Mouse (Mus musculus) spleen, adult 2 months (tissue): ENCODE results near the gene Acot12. TPM values are rescaled to one million over a fixed set of nuclear protein-coding genes. Genes with fewer than 3 reads are reported as not detected.

Source experiments
- DNase-seq, 2 experiments: peaks; one replicate each; pipeline versions ENCODE4 v3.0.0 to v3.0.0-alpha.2; 2012 to 2021; ENCODE audit warnings: low spot score in 2 of 2, low read depth in 1 of 2
- H3K27ac ChIP-seq: fragments of 200-500 bp; 2 replicates; pipeline ENCODE4 v1.5.1; 2012; ENCODE audit warnings: low read length, inconsistent platforms; ENCODE audit not compliant: insufficient read depth
- H3K27me3 ChIP-seq: fragments of 200-500 bp; 2 replicates; pipeline ENCODE4 v1.6.1; 2012; ENCODE audit warnings: mild to moderate bottlenecking, moderate library complexity, low read length, inconsistent platforms; ENCODE audit not compliant: control insufficient read depth, insufficient read depth
- H3K36me3 ChIP-seq: fragments of 200-500 bp; 2 replicates; pipeline ENCODE4 v1.6.1; 2012; ENCODE audit warnings: mild to moderate bottlenecking, low read length, inconsistent platforms; ENCODE audit not compliant: control insufficient read depth, insufficient read depth
- H3K4me1 ChIP-seq: fragments of 200-500 bp; 2 replicates; pipeline ENCODE4 v1.6.1; 2011; ENCODE audit warnings: inconsistent platforms; ENCODE audit not compliant: control insufficient read depth, insufficient read depth, insufficient read length
- H3K4me3 ChIP-seq: fragments of 200-500 bp; 2 replicates; pipeline ENCODE4 v1.5.1; 2011; ENCODE audit warnings: mild to moderate bottlenecking, inconsistent platforms; ENCODE audit not compliant: insufficient read depth, insufficient read length; ENCODE audit errors: extremely low read depth
- CTCF ChIP-seq: fragments of 200-500 bp; IDR thresholded peaks from 2 replicates; pipeline ENCODE4 v1.5.1; 2011; ENCODE audit warnings: mild to moderate bottlenecking, inconsistent platforms; ENCODE audit not compliant: insufficient read depth, insufficient read length, insufficient replicate concordance; ENCODE audit errors: extremely low read depth
- POLR2A ChIP-seq: fragments of 200-500 bp; IDR thresholded peaks from 2 replicates; pipeline ENCODE4 v1.6.1; 2011; ENCODE audit warnings: low read depth, low read length, inconsistent platforms
- WGBS: fragments of 180-500 bp; shearing (Covaris S2); methylation state at CpG from one replicate; pipeline ENCODE4 v1.1.7; 2018; 5-methylcytosine and 5-hydroxymethylcytosine counted together
- polyA plus RNA-seq: library from polyadenylated mRNA; depleted of rRNA; stranded (reverse); fragments of >200 nt; gene quantifications from 2 replicates; pipeline ENCODE4 v1.2.3, GENCODE M21; 2012

The Acot12 gene
- polyA plus RNA-seq, 1 experiment, result not detected

DNA sequence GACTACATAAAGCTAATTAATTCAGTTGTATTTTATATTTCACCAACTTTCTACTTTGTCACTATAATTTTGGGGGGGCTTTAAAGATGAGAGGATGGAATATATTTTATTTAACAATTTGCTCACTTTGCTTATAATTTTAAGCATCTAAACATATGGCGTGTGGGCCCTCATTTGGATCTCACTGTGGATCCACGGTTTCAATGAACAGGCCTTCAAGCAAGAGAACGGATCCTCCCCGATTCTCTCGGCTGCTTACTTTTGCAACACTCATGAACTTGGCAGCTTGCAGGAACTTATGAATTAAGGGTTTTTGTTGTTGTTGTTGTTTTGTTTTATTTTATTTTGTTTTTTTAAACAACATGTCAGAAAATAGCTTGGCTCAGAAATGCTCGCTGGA is 21.8 kb upstream of the Acot12 start:
- Histone ChIP-seq H3K4me1 (no peaks in the 10 kb centered on the region), H3K27ac (no peak overlapping the region), H3K27me3 (no peaks in the 10 kb centered on the region), H3K36me3 (no peaks in the 10 kb centered on the region), H3K4me3 (no peak overlapping the region)
- no peak for DNase-seq
- TF ChIP-seq POLR2A (no peak), CTCF (no peak)
- WGBS, result 93% methylated on average over 6 of the region's 6 CpGs

DNA sequence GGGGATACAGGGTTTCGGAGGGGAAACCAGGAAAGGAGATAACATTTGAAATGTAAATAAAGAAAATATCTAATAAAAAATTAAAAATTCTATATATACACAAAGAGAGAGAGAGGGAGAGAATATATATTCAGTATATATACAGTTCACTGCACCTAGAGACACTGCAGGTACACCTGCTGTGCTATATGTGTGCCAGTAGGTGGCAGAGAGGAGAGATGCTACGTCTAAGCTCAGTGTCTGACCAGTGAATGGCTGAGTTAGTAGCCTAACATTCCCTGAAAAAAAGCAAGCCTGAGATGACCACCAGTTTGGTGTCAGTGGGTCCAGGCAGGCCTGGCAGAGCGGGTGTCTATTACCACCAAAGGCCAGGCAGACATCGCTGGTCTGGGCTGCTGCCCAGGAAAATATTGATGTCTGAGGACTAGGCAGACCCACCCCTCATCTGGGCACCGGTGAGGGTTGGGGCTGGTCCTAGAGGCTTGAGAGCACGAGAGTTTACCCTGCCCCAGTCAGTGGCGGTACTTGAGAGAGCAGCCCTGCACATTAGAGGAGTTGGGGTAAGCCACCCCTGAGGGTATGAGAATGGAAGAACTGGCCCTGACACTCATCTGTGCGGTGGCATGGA is 18.1 kb upstream of the Acot12 start:
- Histone ChIP-seq H3K36me3 (no peaks in the 10 kb centered on the region), H3K4me1 (no peaks in the 10 kb centered on the region)

DNA sequence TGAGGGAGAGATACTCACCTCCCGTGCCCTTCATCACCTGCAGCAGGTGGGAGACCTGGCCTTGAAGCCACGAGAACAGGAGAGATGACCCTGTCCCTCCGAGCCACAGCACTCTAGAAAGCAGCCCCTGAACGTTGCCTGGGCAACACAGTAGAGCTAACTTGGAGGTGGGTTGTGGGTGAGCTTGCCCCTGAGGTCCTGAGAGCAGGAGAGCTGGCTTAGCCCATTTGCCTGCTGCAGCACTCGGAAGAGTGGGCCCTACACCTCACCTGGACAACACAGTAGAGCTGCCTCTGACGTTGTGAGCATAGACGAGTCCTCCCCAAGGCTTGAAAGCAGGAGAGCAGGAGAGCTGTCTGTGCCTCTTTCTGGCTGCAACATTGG is 17.6 kb upstream of the Acot12 start:
- DNase-seq, result no peak
- Histone ChIP-seq H3K4me1 (no peaks in the 10 kb centered on the region), H3K36me3 (no peaks in the 10 kb centered on the region), H3K4me3 (no peak overlapping the region), H3K27ac (no peak overlapping the region), H3K27me3 (no peaks in the 10 kb centered on the region)
- WGBS, result 88% methylated on average over 7 of the region's 7 CpGs
- TF ChIP-seq CTCF (no peak), POLR2A (no peak)

More for the DNA sequence above, 18.1 kb upstream of the Acot12 start:
- Histone ChIP-seq H3K4me3 (no peak overlapping the region), H3K27me3 (no peaks in the 10 kb centered on the region), H3K27ac (no peak overlapping the region)
- DNase-seq, result no peak
- no peak for TF ChIP-seq CTCF
- TF ChIP-seq POLR2A, result no peak
- 73% methylated on average over 8 of the region's 8 CpGs for WGBS

DNA sequence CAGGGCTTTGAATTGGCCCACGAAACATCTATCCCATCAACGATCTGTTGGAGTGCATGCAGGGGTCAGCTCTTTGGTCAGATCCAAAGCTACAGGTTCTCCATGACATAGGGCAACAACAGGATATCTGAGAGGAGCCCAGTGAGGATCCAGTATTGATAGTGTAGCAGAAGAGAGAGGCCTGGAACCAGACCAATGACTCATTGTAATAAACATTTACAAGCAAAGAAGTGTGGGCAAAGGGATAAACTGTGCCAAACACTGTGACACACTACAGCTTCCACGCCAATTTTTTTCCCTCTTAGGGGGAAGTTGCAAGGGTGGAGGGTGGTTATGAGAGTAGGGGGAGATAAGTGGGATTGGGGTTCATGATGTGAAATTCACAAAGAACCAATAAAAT is 17.1 kb upstream of the Acot12 start:
- no peak for DNase-seq
- Histone ChIP-seq H3K4me1 (no peaks in the 10 kb centered on the region), H3K27ac (no peak overlapping the region), H3K27me3 (no peaks in the 10 kb centered on the region), H3K4me3 (no peak overlapping the region), H3K36me3 (no peaks in the 10 kb centered on the region)
- WGBS, result 78% methylated on average over 3 of the region's 3 CpGs
- TF ChIP-seq POLR2A, result no peak
- TF ChIP-seq CTCF, result no peak

DNA sequence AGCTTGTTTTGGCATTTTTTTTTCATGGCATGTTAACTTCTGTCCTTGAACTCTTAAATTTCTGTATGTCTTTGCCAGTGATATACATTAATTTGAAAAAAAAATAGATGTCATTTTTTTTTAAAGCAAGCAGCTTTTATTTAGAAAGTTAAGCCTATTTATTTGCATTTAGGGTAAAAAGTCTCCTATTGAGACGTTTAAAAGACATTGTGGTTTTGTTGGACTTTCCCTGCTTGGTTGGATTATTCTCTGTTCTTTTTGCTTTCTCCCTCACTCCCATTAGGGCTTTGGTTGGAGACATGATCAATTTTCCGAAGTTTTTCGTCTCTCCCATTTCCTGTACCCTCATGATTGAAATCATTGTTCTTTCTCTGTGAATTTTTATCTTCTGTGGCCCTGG is 16.2 kb upstream of the Acot12 start:
- Histone ChIP-seq H3K4me1 (no peaks in the 10 kb centered on the region), H3K27me3 (no peaks in the 10 kb centered on the region), H3K27ac (no peak overlapping the region), H3K36me3 (no peaks in the 10 kb centered on the region), H3K4me3 (no peak overlapping the region)
- WGBS, result 67% methylated on average over 3 of the region's 3 CpGs
- TF ChIP-seq CTCF (no peak), POLR2A (no peak)
- no peak for DNase-seq

DNA sequence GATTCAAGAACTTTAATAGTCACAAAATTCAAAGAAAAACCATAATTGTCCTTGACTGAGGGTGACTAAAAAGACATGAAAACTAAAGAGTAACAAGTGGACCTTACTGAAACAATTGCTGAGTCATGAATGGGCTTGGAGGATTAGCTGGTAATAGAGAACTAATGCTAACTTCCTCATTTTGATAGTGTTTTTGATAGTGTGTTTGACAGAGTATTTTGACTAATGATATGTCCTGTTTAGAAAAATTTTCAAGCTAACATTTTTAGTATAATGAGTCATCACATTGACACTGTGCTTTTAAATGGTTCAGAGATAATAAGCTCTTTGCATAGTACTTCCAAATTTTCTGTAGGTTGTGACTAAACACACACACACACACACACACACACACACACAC is 13.4 kb upstream of the Acot12 start:
- Histone ChIP-seq H3K27me3 (no peaks in the 10 kb centered on the region), H3K4me1 (no peaks in the 10 kb centered on the region), H3K27ac (no peak overlapping the region), H3K36me3 (no peaks in the 10 kb centered on the region), H3K4me3 (no peak overlapping the region)
- DNase-seq, result no peak
- no peak for TF ChIP-seq CTCF
- TF ChIP-seq POLR2A, result no peak

DNA sequence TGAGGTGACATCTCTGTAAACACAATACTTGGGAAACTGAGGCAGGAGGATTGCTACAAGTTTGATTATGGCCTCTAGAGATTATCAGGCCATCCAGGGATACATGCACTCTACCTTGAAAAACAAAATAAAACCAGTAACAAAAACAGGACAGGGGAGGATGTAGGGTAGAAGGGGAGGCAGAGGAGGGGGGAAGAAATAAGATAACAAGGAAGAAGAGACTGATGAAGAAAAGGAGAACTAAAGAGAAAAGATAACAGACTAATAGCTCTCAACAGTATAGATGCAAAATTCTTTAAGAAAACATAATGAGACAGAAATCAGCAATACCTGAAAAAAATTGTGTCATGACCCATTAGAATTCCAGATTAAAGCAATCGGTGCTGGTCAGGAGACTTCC is 4.1 kb upstream of the Acot12 start:
- no peak for DNase-seq
- Histone ChIP-seq H3K27me3 (peaks cover 4% of the 10 kb centered on the region; the same call in 1 of the 2 replicates), H3K27ac (no peak overlapping the region), H3K4me1 (no peaks in the 10 kb centered on the region), H3K4me3 (no peak overlapping the region), H3K36me3 (no peaks in the 10 kb centered on the region)
- TF ChIP-seq CTCF (no peak), POLR2A (no peak)
- 95% methylated on average over 1 of the region's 1 CpGs for WGBS
